Mouse (Mus musculus) ovary, postnatal 14 days (tissue): ENCODE results near the gene 1190005I06Rik.

Experiments
- DNase-seq: peaks from one replicate; pipeline ENCODE4 v3.0.0; 2022; ENCODE audit warnings: low spot score

Gene 1190005I06Rik

DNA sequence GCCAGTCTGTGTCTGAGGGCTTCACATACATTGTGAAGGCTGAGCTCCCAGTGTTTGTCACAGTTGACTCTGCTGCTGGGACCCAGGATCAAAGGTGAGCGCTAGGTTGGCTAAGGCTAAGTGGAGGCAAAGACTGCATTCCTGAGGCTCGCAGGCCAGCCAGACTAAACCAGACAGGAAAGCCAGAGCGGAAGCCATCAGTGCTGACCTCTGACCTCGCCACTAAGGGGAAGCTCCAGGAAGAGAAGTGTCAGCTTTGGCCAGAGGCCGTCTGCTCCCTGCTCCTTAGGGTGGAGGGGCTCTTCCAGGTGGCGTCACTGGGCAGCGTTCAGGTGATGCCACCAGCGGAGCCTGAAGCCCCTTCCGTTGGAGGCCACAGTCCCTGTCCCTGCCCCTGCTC, 71.6 kb downstream of the 1190005I06Rik start:
- no peak for DNase-seq

DNA sequence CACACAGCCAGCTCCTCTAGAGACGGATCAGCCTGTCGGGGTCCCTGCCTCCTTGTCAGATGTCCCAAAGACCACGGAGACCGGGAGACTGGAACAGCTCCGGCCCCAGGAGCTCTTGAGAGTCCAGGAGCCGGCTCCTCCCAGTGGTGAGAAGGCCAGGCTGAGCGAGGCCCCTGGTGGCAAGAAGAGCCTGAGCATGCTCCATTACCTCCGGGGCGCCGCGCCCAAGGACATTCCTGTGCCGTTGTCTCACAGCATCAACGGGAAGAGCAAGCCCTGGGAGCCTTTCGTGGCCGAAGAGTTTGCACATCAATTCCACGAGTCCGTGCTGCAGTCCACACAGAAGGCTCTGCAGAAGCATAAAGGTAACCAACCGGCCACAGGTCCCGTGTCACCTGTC, 72.5 kb downstream of the 1190005I06Rik start:
- DNase-seq = no peak

DNA sequence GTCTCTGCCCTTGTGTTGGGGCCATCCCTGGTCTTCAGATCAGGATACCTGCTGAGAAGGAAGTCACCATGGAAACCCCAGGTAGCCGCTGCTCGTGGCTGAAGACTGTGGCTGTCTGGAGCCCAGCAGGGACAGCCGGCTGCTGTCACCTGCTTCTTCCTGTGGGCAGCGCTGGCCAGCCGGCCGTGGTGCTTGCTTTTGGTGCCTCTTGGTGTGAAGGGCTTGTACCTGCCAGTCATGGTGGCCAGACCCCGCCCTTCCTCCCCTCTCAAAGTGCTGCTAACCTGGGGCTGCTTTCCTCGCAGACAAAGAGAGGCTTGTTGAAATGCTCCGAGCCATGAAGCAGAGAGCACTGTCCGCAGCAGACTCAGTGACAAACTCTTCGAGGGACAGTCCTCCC, 73.6 kb downstream of the 1190005I06Rik start:
- no peak for DNase-seq

GRCm38 (mm10) chr8:120572534-120572933, 74.9 kb downstream of the 1190005I06Rik start:
- no peak for DNase-seq

- DNase-seq = no peak
These were observed 75.9 kb downstream of the 1190005I06Rik start for GRCm38 (mm10) chr8:120571561-120571960.

DNA sequence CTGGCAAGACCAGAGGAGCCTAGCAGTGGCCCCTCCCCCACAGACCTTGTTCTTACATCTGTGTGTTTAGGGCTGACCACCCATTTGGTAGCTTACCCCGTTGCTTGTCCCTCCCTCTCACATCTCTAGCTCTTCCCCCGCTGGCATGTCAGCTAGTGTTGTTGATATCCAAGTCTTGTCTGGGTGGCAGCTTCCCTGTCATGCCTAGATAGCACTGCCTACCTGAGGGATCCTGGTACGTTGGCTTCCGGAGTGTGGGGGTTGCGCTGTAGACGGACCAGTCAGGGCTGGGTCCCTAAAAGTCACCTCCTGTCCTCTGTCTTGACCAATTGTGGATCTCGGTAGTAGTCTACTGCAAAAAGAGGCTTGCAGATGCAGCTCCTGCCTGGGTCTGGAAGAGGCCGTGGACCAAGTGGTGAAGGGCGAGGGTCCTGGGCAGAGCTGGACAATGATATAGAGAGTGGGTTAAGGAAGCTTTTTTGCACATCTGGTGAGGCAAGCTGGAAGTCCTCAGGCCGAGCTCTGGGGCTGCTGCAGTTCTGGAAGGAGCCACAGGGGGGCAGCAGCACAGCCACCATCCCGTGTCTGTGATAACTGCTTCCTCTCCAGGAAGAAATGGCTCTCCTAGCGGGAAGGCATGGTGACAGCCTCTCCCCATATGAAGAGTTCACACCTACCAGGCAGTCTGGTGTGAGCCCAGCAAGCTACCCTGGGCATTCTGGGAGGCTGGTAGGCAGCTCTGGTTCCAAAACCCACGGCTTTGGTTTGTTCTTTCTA, 77.3 kb downstream of the 1190005I06Rik start:
- DNase-seq = peak; percentile 77

DNA sequence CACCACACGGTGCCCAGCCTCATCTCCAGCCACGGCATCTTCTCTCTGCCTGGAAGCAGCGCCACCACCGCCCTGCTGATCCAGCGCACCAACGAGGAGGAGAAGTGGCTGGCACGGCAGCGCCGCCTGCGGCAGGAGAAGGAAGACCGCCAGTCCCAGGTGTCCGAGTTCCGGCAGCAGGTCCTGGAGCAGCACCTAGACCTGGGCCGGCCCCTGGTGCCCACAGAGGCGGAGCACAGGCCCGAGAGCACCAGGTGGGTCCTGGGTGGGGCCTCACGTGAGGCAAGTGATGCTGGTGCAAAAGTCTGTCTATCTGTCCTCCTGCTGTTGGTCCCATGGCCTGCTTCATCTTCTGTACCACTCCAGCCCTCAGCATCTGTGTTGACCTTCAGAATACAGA, 78.3 kb downstream of the 1190005I06Rik start:
- DNase-seq = no peak

DNA sequence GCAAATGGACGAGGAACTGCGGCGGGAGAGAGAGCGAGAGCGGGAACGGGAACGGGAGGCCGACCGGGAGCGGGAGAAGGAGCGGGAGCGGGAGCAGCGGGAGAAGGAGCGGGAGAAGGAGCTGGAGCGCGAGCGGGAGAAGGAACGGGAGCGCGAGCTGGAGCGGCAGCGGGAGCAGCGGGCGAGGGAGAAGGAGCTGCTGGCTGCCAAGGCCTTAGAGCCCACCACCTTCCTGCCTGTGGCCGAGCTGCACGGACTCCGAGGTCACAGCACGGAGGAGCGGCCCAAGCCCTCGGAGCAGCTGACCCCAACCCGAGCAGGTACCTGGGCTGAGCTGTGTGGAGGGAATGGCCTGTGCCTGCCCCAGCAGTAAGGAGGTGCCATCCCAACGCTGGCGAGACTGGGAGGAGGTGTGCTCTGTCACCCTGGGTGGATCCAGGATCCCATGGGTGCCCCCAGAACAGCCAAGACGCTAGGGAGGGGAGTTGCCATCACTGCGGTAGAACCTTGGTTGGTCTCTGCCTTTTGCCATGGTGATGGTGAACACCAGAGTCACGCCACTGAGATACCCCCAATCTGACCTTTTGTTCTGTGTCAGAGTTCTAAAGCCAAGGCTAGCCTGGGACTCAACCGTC, 79.2 kb downstream of the 1190005I06Rik start:
- no peak for DNase-seq

- DNase-seq = no peak
These were observed 79.7 kb downstream of the 1190005I06Rik start for GRCm38 (mm10) chr8:120567731-120568130.

GRCm38 (mm10) chr8:120566681-120567080, 80.8 kb downstream of the 1190005I06Rik start:
- no peak for DNase-seq

GRCm38 (mm10) chr8:120565151-120565711, 82.2 kb downstream of the 1190005I06Rik start:
- DNase-seq = no peak

DNA sequence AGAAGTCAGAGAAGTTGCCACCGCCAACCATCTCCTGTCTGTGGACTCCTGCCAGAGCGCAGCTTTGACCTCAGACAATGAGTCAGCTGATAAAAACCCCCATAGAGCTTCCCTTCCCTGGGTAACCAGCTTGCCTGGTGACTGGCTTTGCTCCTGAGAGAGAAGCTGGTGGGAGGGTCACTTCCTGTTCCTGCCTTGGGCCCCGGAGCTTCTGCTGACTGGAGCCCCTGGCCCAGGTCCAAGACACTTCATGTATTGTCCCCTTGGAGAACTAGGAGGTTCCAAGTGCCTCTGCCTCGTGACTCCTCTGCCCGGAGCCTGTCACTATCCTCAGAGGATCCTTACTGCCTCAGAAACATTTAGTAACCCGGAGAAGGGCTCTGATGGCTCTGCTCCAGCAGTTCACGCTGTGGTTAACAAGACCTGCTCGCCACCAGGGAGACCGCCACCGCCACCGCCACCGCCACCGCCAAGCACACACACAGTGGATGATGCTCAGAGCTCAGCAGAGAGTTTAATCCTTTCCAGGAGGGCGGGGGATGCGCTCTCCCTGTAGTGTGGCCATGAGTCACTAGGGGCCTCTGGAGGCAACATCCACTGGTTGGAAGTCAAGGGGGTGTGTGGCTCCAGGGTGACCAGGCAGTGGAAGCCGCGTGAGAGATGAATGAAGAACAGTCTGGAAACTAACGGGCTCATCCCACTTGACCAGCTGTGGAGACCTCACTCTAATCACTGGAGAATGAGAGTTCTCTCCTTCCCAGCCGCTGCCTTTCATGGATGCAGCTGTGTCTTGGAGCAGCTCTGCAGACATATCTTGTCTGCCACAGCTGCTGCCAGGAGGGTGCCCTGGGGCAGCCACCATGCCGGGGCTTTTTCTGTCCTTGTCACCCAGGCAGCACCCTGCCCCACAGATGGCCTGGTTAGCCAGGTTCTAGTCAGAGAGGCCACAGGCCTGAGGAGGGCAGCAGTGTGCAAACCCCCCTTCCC, 83.3 kb downstream of the 1190005I06Rik start:
- peak; percentile 71 for DNase-seq

- no peak for DNase-seq
These were observed 84.1 kb downstream of the 1190005I06Rik start for GRCm38 (mm10) chr8:120563348-120563724.

- no peak for DNase-seq
These were observed 84.6 kb downstream of the 1190005I06Rik start for GRCm38 (mm10) chr8:120562680-120563347.

- no peak for DNase-seq
These were observed 85.6 kb downstream of the 1190005I06Rik start for GRCm38 (mm10) chr8:120561539-120562435.

DNA sequence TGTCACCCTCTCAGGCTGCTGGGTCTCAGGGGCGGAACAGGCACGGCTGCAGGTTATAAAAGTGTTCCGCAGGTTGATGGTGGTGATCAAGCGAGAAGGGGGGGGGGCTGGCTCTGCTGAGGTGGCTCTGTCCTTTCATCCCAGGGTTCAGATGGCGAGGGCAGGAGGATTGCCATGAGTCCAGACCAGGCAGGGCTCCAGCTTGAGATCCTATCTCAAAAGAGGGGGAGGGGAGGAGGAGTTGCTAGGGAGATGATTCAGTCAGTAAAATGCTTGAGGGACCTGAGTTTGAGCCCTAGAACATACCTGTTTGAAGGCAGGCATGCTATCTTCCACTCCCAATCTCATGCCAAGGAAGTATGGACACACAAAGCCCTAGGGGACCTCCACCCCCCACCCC, 86.9 kb downstream of the 1190005I06Rik start:
- no peak for DNase-seq

- no peak for DNase-seq
These were observed 87.8 kb downstream of the 1190005I06Rik start for GRCm38 (mm10) chr8:120559654-120560053.
